Mouse (Mus musculus) heart, embryonic 16.5 days (tissue): ENCODE results near the gene Celf1. TPM values are rescaled to one million over a fixed set of nuclear protein-coding genes. Genes with fewer than 3 reads are reported as not detected.

ENCODE experiments used
- ATAC-seq: fragments of 200-750 bp; cut with Nextera tagmentation; replicated peaks from 2 replicates; pipeline ENCODE4 v1.8.0; 2017; ENCODE audit warnings: moderate number of reproducible peaks; ENCODE audit not compliant: insufficient read depth, low FRiP score; ENCODE audit errors: extremely low read depth
- H3K27ac ChIP-seq: fragments of 300-500 bp; sonication (generic); 2 replicates; pipeline ENCODE4 v1.5.1; 2014; ENCODE audit warnings: mild to moderate bottlenecking, low read length, control low read depth, moderate library complexity
- H3K27me3 ChIP-seq: fragments of 300-500 bp; sonication (generic); 2 replicates; pipeline ENCODE4 v1.6.1; 2014; ENCODE audit warnings: low read length, mixed read lengths; ENCODE audit not compliant: control insufficient read depth, insufficient read depth
- H3K36me3 ChIP-seq: fragments of 300-500 bp; sonication (generic); 2 replicates; pipeline ENCODE4 v1.6.1; 2014; ENCODE audit not compliant: control insufficient read depth, insufficient read depth
- H3K4me1 ChIP-seq: fragments of 300-500 bp; sonication (generic); 2 replicates; pipeline ENCODE4 v1.6.1; 2014; ENCODE audit warnings: low read length, mixed read lengths; ENCODE audit not compliant: control insufficient read depth, insufficient read depth
- H3K4me2 ChIP-seq: fragments of 300-500 bp; sonication (generic); 2 replicates; pipeline ENCODE4 v1.6.1; 2014; ENCODE audit warnings: low read depth, mild to moderate bottlenecking, control low read depth, low read length
- H3K4me3 ChIP-seq: fragments of 300-500 bp; sonication (generic); 2 replicates; pipeline ENCODE4 v1.5.1; 2014; ENCODE audit warnings: mild to moderate bottlenecking, control low read depth, low read length
- H3K9ac ChIP-seq: fragments of 300-500 bp; sonication (generic); 2 replicates; pipeline ENCODE4 v1.6.1; 2014; ENCODE audit warnings: low read length, control low read depth
- H3K9me3 ChIP-seq: fragments of 300-500 bp; sonication (generic); replicated peaks from 2 replicates; pipeline ENCODE4 v1.6.1; 2016; ENCODE audit warnings: low read length; ENCODE audit not compliant: control insufficient read depth
- WGBS: fragments of 180-500 bp; shearing (Covaris S2); extraction: QIAGEN DNeasy Blood & Tissue Kit; methylation state at CpG from one replicate; pipeline ENCODE4 v1.1.7; 2014; 5-methylcytosine and 5-hydroxymethylcytosine counted together
- polyA plus RNA-seq: library from polyadenylated mRNA; unstranded; fragments of >200 nt; fragmentation: Nextera tagmentation; extraction: Ambion mirVana; gene quantifications from 2 replicates; pipeline ENCODE4 v1.2.1, GENCODE M21; 2015

Gene Celf1
- polyA plus RNA-seq, 1 experiment from 2014 or later = 100 TPM

- WGBS = 68% methylated on average over 1 of the region's 1 CpGs
- Histone ChIP-seq H3K27me3 (no peaks in the 10 kb centered on the region), H3K36me3 (peaks cover 36% of the 10 kb centered on the region), H3K4me1 (peaks cover 24% of the 10 kb centered on the region), H3K27ac (no peak overlapping the region), H3K4me2 (no peak overlapping the region), H3K9me3 (no peaks in the 10 kb centered on the region), H3K4me3 (no peak overlapping the region), H3K9ac (no peak overlapping the region)
- ATAC-seq = no peak
Measured at GRCm38 (mm10) chr2:90911668-90912067, 28.5 kb upstream of the Celf1 start.

GRCm38 (mm10) chr2:90913671-90914070 lies 26.5 kb upstream of the Celf1 start:
- no peak overlapping the region for H3K4me2 ChIP-seq
- peaks cover 32% of the 10 kb centered on the region for H3K36me3 ChIP-seq
- no peaks in the 10 kb centered on the region for H3K9me3 ChIP-seq
- ATAC-seq = peak; percentile 44; the same call in 1 of the 2 replicates
- no peaks in the 10 kb centered on the region for H3K27me3 ChIP-seq
- 21% methylated on average over 2 of the region's 2 CpGs for WGBS
- H3K4me3 ChIP-seq = no peak overlapping the region
- no peak overlapping the region for H3K9ac ChIP-seq
- H3K4me1 ChIP-seq = peaks cover 29% of the 10 kb centered on the region
- H3K27ac ChIP-seq = peak overlapping the region; percentile 30; the same call in 1 of the 2 replicates

- WGBS = 83% methylated on average over 1 of the region's 1 CpGs
- Histone ChIP-seq H3K27me3 (no peaks in the 10 kb centered on the region), H3K9me3 (no peaks in the 10 kb centered on the region), H3K27ac (no peak overlapping the region), H3K4me3 (no peak overlapping the region), H3K9ac (no peak overlapping the region), H3K4me2 (peak overlapping the region; percentile 86; the same call in 1 of the 2 replicates), H3K36me3 (peaks cover 16% of the 10 kb centered on the region), H3K4me1 (peaks cover 26% of the 10 kb centered on the region)
- no peak for ATAC-seq
Measured at GRCm38 (mm10) chr2:90915516-90915915, 24.7 kb upstream of the Celf1 start.

GRCm38 (mm10) chr2:90916560-90917232 lies 23.5 kb upstream of the Celf1 start:
- Histone ChIP-seq H3K4me3 (peak overlapping the region; percentile 74), H3K9me3 (no peaks in the 10 kb centered on the region), H3K36me3 (peaks cover 5% of the 10 kb centered on the region; the same call in 1 of the 2 replicates), H3K27ac (peak overlapping the region; percentile 98), H3K4me2 (peak overlapping the region; percentile 86), H3K27me3 (no peaks in the 10 kb centered on the region), H3K4me1 (peaks cover 26% of the 10 kb centered on the region), H3K9ac (peak overlapping the region; percentile 96)
- 13% methylated on average over 7 of the region's 7 CpGs for WGBS
- ATAC-seq = no peak; the same call in 1 of the 2 replicates

GRCm38 (mm10) chr2:90917233-90917998 lies 22.8 kb upstream of the Celf1 start:
- peak overlapping the region; percentile 74 for H3K4me3 ChIP-seq
- 0 out of 2 replicates have a peak, but pooled peaks cover 4% of the 10 kb centered on the region for H3K36me3 ChIP-seq
- no peaks in the 10 kb centered on the region for H3K9me3 ChIP-seq
- WGBS = under 1% methylated on average over 73 of the region's 73 CpGs
- H3K27ac ChIP-seq = peak overlapping the region; percentile 98
- ATAC-seq = peak; percentile 82
- H3K4me2 ChIP-seq = peak overlapping the region; percentile 86
- peak overlapping the region; percentile 96 for H3K9ac ChIP-seq
- no peaks in the 10 kb centered on the region for H3K27me3 ChIP-seq
- peaks cover 26% of the 10 kb centered on the region for H3K4me1 ChIP-seq

GRCm38 (mm10) chr2:90917999-90918698 lies 22.0 kb upstream of the Celf1 start:
- WGBS = 8% methylated on average over 16 of the region's 16 CpGs
- Histone ChIP-seq H3K4me1 (peaks cover 26% of the 10 kb centered on the region), H3K9me3 (no peaks in the 10 kb centered on the region), H3K4me2 (peak overlapping the region; percentile 86), H3K27me3 (no peaks in the 10 kb centered on the region), H3K36me3 (0 out of 2 replicates have a peak, but pooled peaks cover 2% of the 10 kb centered on the region), H3K9ac (peak overlapping the region; percentile 96), H3K4me3 (peak overlapping the region; percentile 74), H3K27ac (peak overlapping the region; percentile 98)
- ATAC-seq = no peak

- H3K36me3 ChIP-seq = no peaks in the 10 kb centered on the region
- WGBS = 47% methylated on average over 1 of the region's 1 CpGs
- H3K4me2 ChIP-seq = no peak overlapping the region
- ATAC-seq = no peak
- H3K9ac ChIP-seq = no peak overlapping the region
- peaks cover 9% of the 10 kb centered on the region; the same call in 1 of the 2 replicates for H3K4me1 ChIP-seq
- H3K27ac ChIP-seq = peak overlapping the region; percentile 52; the same call in 1 of the 2 replicates
- no peaks in the 10 kb centered on the region for H3K9me3 ChIP-seq
- H3K4me3 ChIP-seq = no peak overlapping the region
- H3K27me3 ChIP-seq = no peaks in the 10 kb centered on the region
Measured at GRCm38 (mm10) chr2:90921178-90921577, 19.0 kb upstream of the Celf1 start.

- Histone ChIP-seq H3K4me1 (peaks cover 5% of the 10 kb centered on the region; the same call in 1 of the 2 replicates), H3K27ac (no peak overlapping the region), H3K4me3 (no peak overlapping the region), H3K27me3 (no peaks in the 10 kb centered on the region), H3K4me2 (no peak overlapping the region), H3K36me3 (no peaks in the 10 kb centered on the region), H3K9me3 (no peaks in the 10 kb centered on the region), H3K9ac (no peak overlapping the region)
- ATAC-seq = no peak
- WGBS = 92% methylated on average over 2 of the region's 2 CpGs
Measured at GRCm38 (mm10) chr2:90922636-90923035, 17.5 kb upstream of the Celf1 start.
